Mouse (Mus musculus) liver, postnatal 0 days (tissue): Measurements from ENCODE around the gene Plk1.

ENCODE experiments used
- CTCF ChIP-seq: sonication (generic); IDR thresholded peaks from 2 replicates; pipeline ENCODE4 v1.5.1; 2016; ENCODE audit warnings: antibody characterized with exemption, low read depth
- EP300 ChIP-seq: IDR thresholded peaks from 2 replicates; pipeline ENCODE4 v1.6.1; 2016; ENCODE audit warnings: antibody characterized with exemption, low read depth, mild to moderate bottlenecking

GRCm38 (mm10) chr7:122140991-122141390, 18.2 kb upstream of the Plk1 start:
- TF ChIP-seq CTCF (no peak), EP300 (no peak)
